Mouse (Mus musculus): ENCODE results near the gene Unkl.

DNA sequence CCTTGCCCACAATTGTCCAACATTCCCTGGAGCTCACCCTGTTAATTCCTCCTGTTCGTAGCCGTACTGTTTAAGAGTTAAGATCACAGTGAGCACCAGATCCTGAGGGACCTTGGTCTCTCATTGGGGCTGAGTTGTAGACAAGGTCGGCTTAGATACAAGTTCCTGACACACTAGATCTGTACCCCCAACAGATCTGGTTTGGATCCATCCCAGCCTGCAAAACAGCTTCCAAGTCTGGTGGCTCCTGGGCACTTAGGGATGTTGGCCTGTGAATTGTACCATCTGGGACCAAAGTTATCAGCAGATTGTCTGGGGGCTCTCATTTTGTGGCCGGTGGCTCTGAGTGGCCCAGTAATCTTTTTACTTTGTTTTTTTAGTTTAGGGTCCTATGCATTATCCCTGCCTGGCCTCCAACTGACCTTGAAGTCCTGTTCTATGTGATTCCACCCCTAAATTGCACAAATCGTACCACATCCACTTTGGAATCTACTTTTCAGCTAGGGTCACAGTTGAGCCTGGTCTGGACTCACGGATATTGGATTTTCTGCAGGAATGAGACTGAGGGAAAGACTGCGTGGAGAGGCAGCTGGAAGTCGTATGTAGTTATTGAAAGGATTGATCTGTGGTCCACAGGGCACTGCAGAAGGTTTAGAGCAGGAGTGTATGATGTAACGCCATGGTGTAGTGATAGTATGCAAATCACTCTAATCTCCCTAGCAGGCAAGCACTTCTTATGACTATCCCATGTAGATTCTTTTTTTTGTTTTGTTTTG lies 86.6 kb downstream of the Unkl start, which contains the start of gene Ube2i:
- TF ChIP-seq CTCF (IDR thresholded peaks at IDR 0.05; ENCODE audit: insufficient read depth, low read depth, low read length) (no peak), POLR2A (IDR thresholded peaks at IDR 0.05; ENCODE audit: insufficient read depth, low read depth, low read length) (no peak)

Data from olfactory bulb, adult 2 months (tissue).